Mouse (Mus musculus): ENCODE data around the gene Get4. TPM values are rescaled to one million over a fixed set of nuclear protein-coding genes. Genes with fewer than 3 reads are reported as not detected.
A peak's percentile ranks its signal among the peaks of the same experiment; 100 is the strongest.

Gene Get4
- polyA plus RNA-seq, 1 experiment from 2014 or later: 114 TPM

- H3K4me1 ChIP-seq (ENCODE audit: control insufficient read depth, insufficient read depth, low read length): no peaks in the 10 kb centered on the region
- H3K4me3 ChIP-seq (ENCODE audit: low read depth, low read length): no peak overlapping the region
- no peak overlapping the region for H3K27ac ChIP-seq (ENCODE audit: low read depth, low read length)
- DNase-seq (ENCODE audit: low spot score) (no peak), ATAC-seq (no peak)
- H3K27me3 ChIP-seq (replicated peaks; ENCODE audit: control insufficient read depth, insufficient read depth, low read length): no peaks in the 10 kb centered on the region
- WGBS: 95% methylated on average over 3 of the region's 3 CpGs
- H3K4me2 ChIP-seq (ENCODE audit: low read length): no peak overlapping the region
- no peaks in the 10 kb centered on the region for H3K9me3 ChIP-seq (replicated peaks; ENCODE audit: control insufficient read depth, low read length)
- H3K36me3 ChIP-seq (ENCODE audit: control insufficient read depth, insufficient read depth, low read length): peaks cover 94% of the 10 kb centered on the region
- H3K9ac ChIP-seq (ENCODE audit: low read length): no peak overlapping the region
Observed at GRCm38 (mm10) chr5:139228318-139228717, 23.8 kb upstream of the Get4 start.

GRCm38 (mm10) chr5:139229716-139230115 is 22.4 kb upstream of the Get4 start:
- Histone ChIP-seq H3K4me1 (ENCODE audit: control insufficient read depth, insufficient read depth, low read length) (no peaks in the 10 kb centered on the region), H3K27ac (ENCODE audit: low read depth, low read length) (no peak overlapping the region), H3K4me3 (ENCODE audit: low read depth, low read length) (no peak overlapping the region), H3K27me3 (replicated peaks; ENCODE audit: control insufficient read depth, insufficient read depth, low read length) (no peaks in the 10 kb centered on the region), H3K9ac (ENCODE audit: low read length) (no peak overlapping the region), H3K4me2 (ENCODE audit: low read length) (no peak overlapping the region), H3K9me3 (replicated peaks; ENCODE audit: control insufficient read depth, low read length) (no peaks in the 10 kb centered on the region), H3K36me3 (ENCODE audit: control insufficient read depth, insufficient read depth, low read length) (peaks cover 94% of the 10 kb centered on the region)
- ATAC-seq: no peak
- no peak for DNase-seq (ENCODE audit: low spot score)
- 90% methylated on average over 3 of the region's 3 CpGs for WGBS

- no peaks in the 10 kb centered on the region for H3K9me3 ChIP-seq (replicated peaks; ENCODE audit: control insufficient read depth, low read length)
Observed at GRCm38 (mm10) chr5:139232083-139232482, 20.0 kb upstream of the Get4 start.

GRCm38 (mm10) chr5:139234423-139234822 is 17.7 kb upstream of the Get4 start:
- WGBS: 94% methylated on average over 4 of the region's 4 CpGs
- DNase-seq (ENCODE audit: low spot score): no peak
- Histone ChIP-seq H3K4me2 (ENCODE audit: low read length) (no peak overlapping the region), H3K36me3 (ENCODE audit: control insufficient read depth, insufficient read depth, low read length) (peaks cover 96% of the 10 kb centered on the region), H3K9ac (ENCODE audit: low read length) (no peak overlapping the region), H3K9me3 (replicated peaks; ENCODE audit: control insufficient read depth, low read length) (no peaks in the 10 kb centered on the region), H3K27me3 (replicated peaks; ENCODE audit: control insufficient read depth, insufficient read depth, low read length) (no peaks in the 10 kb centered on the region), H3K4me3 (ENCODE audit: low read depth, low read length) (no peak overlapping the region), H3K4me1 (ENCODE audit: control insufficient read depth, insufficient read depth, low read length) (no peaks in the 10 kb centered on the region), H3K27ac (ENCODE audit: low read depth, low read length) (no peak overlapping the region)
- ATAC-seq: no peak

More at GRCm38 (mm10) chr5:139232083-139232482, 20.0 kb upstream of the Get4 start:
- Histone ChIP-seq H3K36me3 (ENCODE audit: control insufficient read depth, insufficient read depth, low read length) (peaks cover 96% of the 10 kb centered on the region), H3K4me1 (ENCODE audit: control insufficient read depth, insufficient read depth, low read length) (no peaks in the 10 kb centered on the region), H3K4me2 (ENCODE audit: low read length) (no peak overlapping the region), H3K27ac (ENCODE audit: low read depth, low read length) (no peak overlapping the region), H3K27me3 (replicated peaks; ENCODE audit: control insufficient read depth, insufficient read depth, low read length) (no peaks in the 10 kb centered on the region), H3K4me3 (ENCODE audit: low read depth, low read length) (no peak overlapping the region), H3K9ac (ENCODE audit: low read length) (no peak overlapping the region)
- DNase-seq (ENCODE audit: low spot score): no peak
- WGBS: 76% methylated on average over 3 of the region's 3 CpGs
- no peak for ATAC-seq

- 87% methylated on average over 4 of the region's 4 CpGs for WGBS
- H3K27me3 ChIP-seq (replicated peaks; ENCODE audit: control insufficient read depth, insufficient read depth, low read length): no peaks in the 10 kb centered on the region
- H3K9ac ChIP-seq (ENCODE audit: low read length): no peak overlapping the region
- H3K36me3 ChIP-seq (ENCODE audit: control insufficient read depth, insufficient read depth, low read length): peaks cover 100% of the 10 kb centered on the region
- no peak for ATAC-seq
- no peak overlapping the region for H3K4me3 ChIP-seq (ENCODE audit: low read depth, low read length)
- H3K4me1 ChIP-seq (ENCODE audit: control insufficient read depth, insufficient read depth, low read length): no peaks in the 10 kb centered on the region
- no peak overlapping the region for H3K4me2 ChIP-seq (ENCODE audit: low read length)
- H3K27ac ChIP-seq (ENCODE audit: low read depth, low read length): no peak overlapping the region
- DNase-seq (ENCODE audit: low spot score): no peak
- no peaks in the 10 kb centered on the region for H3K9me3 ChIP-seq (replicated peaks; ENCODE audit: control insufficient read depth, low read length)
Observed at GRCm38 (mm10) chr5:139237436-139237835, 14.7 kb upstream of the Get4 start.

GRCm38 (mm10) chr5:139241022-139241761 is 10.9 kb upstream of the Get4 start:
- no peak overlapping the region for H3K9ac ChIP-seq (ENCODE audit: low read length)
- DNase-seq (ENCODE audit: low spot score) (no peak), ATAC-seq (no peak)
- H3K27me3 ChIP-seq (replicated peaks; ENCODE audit: control insufficient read depth, insufficient read depth, low read length): no peaks in the 10 kb centered on the region
- no peak overlapping the region for H3K27ac ChIP-seq (ENCODE audit: low read depth, low read length)
- H3K9me3 ChIP-seq (replicated peaks; ENCODE audit: control insufficient read depth, low read length): no peaks in the 10 kb centered on the region
- 90% methylated on average over 15 of the region's 15 CpGs for WGBS
- no peaks in the 10 kb centered on the region for H3K4me1 ChIP-seq (ENCODE audit: control insufficient read depth, insufficient read depth, low read length)
- no peak overlapping the region for H3K4me2 ChIP-seq (ENCODE audit: low read length)
- H3K36me3 ChIP-seq (ENCODE audit: control insufficient read depth, insufficient read depth, low read length): peaks cover 99% of the 10 kb centered on the region
- H3K4me3 ChIP-seq (ENCODE audit: low read depth, low read length): no peak overlapping the region

GRCm38 (mm10) chr5:139243384-139243783 is 8.7 kb upstream of the Get4 start:
- DNase-seq (ENCODE audit: low spot score): peak; percentile 43
- Histone ChIP-seq H3K4me1 (ENCODE audit: control insufficient read depth, insufficient read depth, low read length) (no peaks in the 10 kb centered on the region), H3K4me2 (ENCODE audit: low read length) (no peak overlapping the region), H3K36me3 (ENCODE audit: control insufficient read depth, insufficient read depth, low read length) (peaks cover 99% of the 10 kb centered on the region), H3K9ac (ENCODE audit: low read length) (no peak overlapping the region), H3K4me3 (ENCODE audit: low read depth, low read length) (no peak overlapping the region), H3K9me3 (replicated peaks; ENCODE audit: control insufficient read depth, low read length) (no peaks in the 10 kb centered on the region), H3K27me3 (replicated peaks; ENCODE audit: control insufficient read depth, insufficient read depth, low read length) (no peaks in the 10 kb centered on the region), H3K27ac (ENCODE audit: low read depth, low read length) (no peak overlapping the region)
- 95% methylated on average over 1 of the region's 1 CpGs for WGBS
- no peak for ATAC-seq

- DNase-seq (ENCODE audit: low spot score) (no peak), ATAC-seq (no peak)
- no peaks in the 10 kb centered on the region for H3K4me1 ChIP-seq (ENCODE audit: control insufficient read depth, insufficient read depth, low read length)
- peaks cover 77% of the 10 kb centered on the region for H3K36me3 ChIP-seq (ENCODE audit: control insufficient read depth, insufficient read depth, low read length)
- H3K27ac ChIP-seq (ENCODE audit: low read depth, low read length): no peak overlapping the region
- H3K27me3 ChIP-seq (replicated peaks; ENCODE audit: control insufficient read depth, insufficient read depth, low read length): no peaks in the 10 kb centered on the region
- no peak overlapping the region for H3K4me2 ChIP-seq (ENCODE audit: low read length)
- H3K4me3 ChIP-seq (ENCODE audit: low read depth, low read length): no peak overlapping the region
- no peak overlapping the region for H3K9ac ChIP-seq (ENCODE audit: low read length)
- 93% methylated on average over 3 of the region's 3 CpGs for WGBS
- no peaks in the 10 kb centered on the region for H3K9me3 ChIP-seq (replicated peaks; ENCODE audit: control insufficient read depth, low read length)
Observed at GRCm38 (mm10) chr5:139247767-139248166, 4.4 kb upstream of the Get4 start.

- DNase-seq (ENCODE audit: low spot score): no peak
- H3K4me1 ChIP-seq (ENCODE audit: control insufficient read depth, insufficient read depth, low read length): peaks cover 7% of the 10 kb centered on the region
- no peak overlapping the region for H3K27ac ChIP-seq (ENCODE audit: low read depth, low read length)
- 72% methylated on average over 3 of the region's 3 CpGs for WGBS
- no peak overlapping the region for H3K4me2 ChIP-seq (ENCODE audit: low read length)
- no peak overlapping the region for H3K9ac ChIP-seq (ENCODE audit: low read length)
- H3K27me3 ChIP-seq (replicated peaks; ENCODE audit: control insufficient read depth, insufficient read depth, low read length): no peaks in the 10 kb centered on the region
- no peak overlapping the region for H3K4me3 ChIP-seq (ENCODE audit: low read depth, low read length)
- ATAC-seq: no peak
- no peaks in the 10 kb centered on the region for H3K9me3 ChIP-seq (replicated peaks; ENCODE audit: control insufficient read depth, low read length)
- peaks cover 67% of the 10 kb centered on the region for H3K36me3 ChIP-seq (ENCODE audit: control insufficient read depth, insufficient read depth, low read length)
Observed at GRCm38 (mm10) chr5:139248846-139249245, 3.3 kb upstream of the Get4 start.
